Mouse (Mus musculus) induced T-regulatory cell, adult 2 months (primary cell): ENCODE results near the gene Rps17.

ENCODE experiments used
- DNase-seq: peaks from one replicate; pipeline ENCODE4 v3.0.0-alpha.2; 2012; ENCODE audit warnings: low read depth

The Rps17 gene

DNA sequence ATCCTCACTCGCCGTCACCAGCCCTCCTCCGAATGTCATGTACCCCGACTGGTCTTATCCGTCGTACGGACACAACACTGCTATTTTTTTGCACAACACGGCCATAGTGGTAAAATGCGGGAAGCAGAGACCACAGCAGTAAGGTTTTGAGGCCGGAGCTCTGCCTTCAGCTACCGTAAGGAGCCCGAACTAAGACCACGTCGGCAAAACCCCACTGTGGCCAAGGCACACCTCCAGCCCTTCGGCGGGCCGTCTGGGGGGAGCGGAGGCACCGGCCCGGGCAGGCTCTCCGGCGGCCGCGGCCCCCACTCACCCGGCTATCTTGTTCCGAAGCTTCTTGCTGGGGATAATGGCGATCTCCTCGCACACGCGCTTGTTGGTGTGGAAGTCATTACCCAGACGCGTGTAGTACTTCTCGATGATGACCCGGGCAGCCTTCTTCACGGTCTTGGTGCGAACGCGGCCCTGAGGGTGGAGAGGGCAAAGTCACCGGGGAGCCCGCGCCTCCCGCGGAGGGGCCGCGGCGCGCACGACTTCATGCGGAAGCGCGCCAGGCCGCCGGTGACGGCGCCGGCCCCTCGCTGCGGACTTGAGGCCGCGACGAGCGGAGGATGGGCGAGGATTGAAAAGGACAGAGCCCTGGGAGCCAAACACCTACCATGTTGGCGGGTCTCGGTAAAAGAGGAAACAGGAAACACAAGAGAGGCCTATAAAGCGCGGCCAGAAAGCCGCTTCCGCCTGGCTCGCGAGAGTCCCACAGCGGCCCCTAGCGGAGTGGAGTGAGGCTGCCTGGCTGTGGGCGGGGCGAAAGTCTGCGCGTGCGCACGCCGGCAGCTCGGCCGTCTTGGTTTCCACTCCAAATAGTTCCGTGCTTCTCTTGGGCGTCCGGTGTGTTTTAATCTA, at the start of gene Rps17:
Gene Rps17 (minus strand): TSS at position 711 of the 903 bp plus-strand sequence.
- DNase-seq, result peak; percentile 97

DNA sequence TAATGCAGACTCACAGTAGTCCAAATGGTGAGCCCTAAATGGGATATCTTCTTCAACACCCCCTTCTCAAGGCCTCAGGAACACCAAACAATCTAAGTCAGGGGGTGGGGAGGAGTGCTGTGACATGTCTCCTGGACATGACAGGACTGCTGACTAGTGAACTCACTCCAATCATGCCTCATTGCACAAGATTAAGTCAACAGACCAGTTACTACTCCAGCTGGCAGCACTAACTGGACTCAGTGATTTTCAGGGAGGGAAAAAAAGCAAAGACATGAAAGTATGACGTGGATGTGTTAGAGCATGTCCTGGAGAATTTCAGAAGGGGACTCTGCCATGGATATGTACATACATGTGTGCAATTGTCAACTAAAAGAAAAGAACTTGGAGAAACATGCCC, 34.3 kb upstream of the Rps17 start:
- no peak for DNase-seq

DNA sequence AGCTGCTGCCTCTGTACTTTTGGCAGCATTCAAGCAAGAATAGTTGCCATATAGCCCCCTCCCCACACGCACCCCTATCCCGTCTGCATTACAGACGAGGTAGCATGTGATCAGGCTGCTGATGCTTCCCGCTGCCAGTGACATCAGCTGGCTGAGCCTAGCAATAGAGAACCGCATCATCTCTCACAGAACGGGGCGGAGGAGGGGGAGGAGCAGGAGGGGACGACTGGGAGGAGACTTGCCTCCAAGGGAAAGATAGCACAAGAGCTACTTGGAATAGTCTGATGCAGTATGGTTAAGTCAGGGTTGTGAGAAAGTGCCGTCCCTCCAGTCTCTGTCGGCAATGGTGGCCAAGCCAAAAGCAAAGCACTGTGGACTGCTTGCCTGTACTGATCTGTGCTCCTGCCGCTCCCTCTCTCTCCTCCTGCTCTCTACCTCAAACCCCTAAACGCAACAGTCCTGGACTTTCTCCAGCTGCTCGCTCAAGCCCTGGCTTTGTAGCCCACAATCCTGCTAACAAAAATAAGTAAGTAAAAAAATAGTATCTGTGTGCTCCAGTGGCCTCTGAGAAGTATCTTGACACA, 27.4 kb upstream of the Rps17 start:
- DNase-seq, result no peak

DNA sequence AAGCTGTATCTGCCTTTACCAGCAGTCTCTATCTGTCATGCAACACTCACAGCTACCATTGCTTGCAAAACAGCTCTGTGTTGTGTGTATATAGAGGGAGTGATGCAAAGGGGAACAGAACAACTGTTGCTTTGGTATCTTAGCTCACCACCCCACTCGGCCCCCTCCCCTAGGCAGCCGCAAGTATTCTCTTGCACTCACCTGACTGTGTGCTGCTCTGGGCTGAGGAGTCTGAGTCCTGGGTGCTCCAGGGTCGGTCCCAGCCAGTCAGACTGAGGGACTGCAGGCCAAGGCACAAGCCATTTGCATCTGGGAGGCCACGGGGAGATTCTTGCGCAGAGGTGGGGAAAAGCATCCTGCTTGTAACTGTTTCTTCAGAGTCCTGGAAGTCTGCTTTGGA, 26.8 kb upstream of the Rps17 start:
- DNase-seq, result no peak

DNA sequence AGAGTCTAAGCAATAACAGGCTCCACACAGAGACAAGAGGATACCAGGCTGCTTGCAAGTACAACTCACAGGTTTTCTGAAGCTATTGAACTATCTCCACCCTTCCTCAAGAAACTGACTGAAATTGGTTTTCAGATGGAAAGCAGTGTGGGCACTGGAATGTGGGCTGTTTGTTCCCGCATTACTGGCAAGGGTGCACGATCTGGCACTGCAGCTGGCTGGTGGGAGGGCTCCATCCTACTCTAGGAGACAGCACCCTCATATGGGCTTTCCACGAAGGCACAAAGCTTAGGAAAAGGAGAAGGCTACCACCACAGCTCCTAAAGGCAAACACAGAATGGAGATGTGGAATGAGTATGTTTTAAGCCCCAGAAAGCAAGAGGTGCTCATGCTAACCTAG, 24.7 kb upstream of the Rps17 start:
- DNase-seq, result no peak

DNA sequence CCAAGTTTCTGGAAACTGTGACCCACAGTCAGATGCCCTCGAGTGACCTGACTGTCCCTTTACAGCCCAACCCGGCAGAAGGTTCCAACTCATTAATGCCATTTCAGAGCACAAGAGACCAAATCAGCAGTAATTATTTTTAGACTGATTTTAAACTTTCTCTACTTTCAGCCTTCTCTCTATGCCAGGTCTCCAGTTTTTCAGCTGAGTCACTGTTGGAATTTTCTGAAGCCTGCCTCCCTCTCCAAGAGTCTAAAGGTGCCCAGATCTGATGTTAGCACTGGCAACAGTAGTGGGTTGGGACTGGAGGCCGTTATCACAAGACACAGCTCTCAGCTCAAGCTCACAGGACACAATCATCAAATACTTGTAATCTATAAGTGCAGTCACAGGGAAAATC, 22.9 kb upstream of the Rps17 start:
- no peak for DNase-seq

DNA sequence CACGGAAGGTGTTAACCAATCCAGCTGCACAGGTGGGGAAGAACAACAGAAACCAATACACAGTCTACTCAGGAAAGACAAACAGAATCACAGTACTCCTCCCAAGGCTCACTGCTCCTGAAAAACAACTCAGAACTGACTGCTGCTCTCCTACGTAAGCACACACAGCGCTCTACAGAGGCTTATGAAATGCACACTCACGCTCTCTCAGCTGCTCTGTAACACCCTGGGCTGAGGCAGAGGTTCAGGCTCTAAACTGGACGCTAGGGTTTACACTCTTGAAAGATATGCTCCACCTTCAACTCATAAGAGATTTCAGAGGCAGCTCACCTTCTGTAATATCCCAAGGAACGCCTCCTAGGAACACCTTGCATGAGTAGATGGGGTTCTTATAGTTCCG, 11.9 kb upstream of the Rps17 start:
- no peak for DNase-seq

DNA sequence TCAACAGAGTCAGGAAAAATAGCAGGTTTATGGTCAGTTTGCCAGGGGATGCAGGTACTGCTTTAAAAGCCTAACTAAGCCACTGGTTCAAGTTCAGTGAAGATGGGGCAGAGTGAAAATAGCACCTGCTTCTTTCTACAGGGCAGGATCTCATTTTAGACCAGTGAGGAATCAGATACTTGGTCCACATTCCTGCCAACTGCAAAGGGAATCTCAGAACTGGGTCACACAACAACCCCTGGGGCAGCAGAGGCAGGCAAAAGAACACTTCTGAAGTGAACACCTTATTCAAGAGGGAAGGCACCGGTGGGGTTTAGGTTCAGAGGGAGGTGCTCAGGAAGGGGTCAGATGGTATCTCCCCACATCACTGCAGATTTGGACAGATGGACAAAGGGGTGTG, 11.3 kb upstream of the Rps17 start:
- no peak for DNase-seq

DNA sequence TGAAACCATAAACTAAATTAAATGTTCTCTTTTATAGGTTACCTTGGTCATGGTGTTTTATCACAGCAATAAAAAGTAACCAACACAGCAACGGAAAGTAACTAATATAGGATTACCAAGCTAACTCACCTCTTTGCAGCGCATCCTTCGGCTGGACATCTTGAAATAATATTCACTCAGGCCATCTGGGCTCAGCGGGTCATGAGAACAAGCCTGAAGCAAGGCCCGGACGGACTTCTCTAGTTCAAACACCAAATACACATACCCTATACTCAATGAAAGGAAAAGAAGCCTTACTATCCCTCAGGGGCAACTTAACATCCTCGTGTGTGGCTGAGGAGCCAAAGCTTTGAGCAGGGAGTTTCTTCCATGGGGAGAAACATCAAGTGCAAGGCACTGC, 10.7 kb upstream of the Rps17 start:
- DNase-seq, result no peak

DNA sequence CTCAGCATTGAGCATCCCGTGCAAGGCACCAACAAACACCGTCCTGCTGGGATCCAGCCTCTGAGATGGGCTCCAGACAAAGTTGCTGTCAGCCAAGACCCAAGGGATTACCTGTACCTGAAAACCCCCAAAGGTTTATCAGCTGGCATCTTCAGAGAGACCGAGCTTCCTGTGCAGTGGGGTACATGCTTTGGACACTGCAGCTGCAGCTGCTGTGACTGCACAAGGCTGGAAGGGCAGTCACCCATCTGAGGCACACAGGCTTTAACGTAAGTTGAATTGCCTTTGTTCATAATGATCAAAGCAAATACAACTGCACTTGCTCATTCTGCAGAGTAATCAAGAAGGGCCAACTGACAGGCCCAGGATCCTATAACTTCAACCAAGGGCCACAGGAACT, 6.8 kb upstream of the Rps17 start:
- DNase-seq, result no peak

DNA sequence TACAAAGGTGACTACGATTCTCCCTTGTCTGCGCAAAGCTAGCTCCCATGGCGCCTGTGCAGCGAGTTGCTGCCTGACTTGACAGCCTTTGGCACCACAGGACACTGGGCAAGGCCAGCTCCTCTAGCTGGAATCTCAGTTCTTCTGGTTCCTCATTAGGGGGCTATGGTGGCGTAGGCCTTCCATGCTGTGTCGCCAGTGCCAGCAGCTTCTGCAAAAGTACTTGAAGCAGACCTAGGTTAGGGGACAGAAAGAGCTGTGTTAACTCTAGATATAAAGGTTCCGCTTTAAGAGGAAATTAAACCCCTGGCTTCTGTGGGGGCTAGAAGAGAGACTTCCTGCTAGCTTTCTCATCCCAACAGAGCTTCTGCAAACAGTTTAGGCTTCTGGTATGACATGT, 3.2 kb upstream of the Rps17 start:
- DNase-seq, result no peak

DNA sequence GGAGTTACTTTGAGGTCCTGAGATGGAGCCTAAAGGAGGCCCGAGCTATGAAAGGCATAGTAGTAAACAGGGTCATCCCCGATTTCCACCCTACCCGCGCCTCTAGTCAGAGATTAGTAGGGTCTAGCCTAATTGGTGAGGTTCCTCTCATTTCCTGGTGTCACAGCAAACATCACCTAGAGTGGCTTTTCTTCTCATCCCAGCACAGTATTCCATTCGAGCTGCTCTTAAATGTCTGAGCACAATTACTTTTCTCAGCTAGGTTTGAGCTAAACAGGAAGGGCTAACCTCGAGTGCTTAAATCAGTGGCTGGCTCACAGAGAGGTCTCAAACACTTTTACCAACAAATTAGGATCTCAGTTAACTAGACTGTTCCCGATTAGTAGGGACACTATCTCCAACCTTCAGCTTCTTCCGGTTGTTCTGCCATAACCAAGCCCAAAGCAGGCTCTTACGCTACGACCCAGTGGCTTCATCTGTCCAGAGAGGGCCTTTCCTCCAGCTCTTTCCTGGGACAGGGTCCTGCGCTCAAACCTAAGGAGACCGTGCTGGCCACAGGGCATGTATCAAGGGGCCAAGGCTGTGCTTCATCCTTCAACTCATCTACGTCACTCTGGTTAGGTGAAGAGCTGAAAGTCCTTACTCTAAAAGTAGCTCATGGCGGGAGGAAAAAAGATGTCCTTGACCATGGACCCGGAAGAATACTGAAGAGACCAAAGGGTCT, 555 bp upstream of the Rps17 start:
- no peak for DNase-seq

DNA sequence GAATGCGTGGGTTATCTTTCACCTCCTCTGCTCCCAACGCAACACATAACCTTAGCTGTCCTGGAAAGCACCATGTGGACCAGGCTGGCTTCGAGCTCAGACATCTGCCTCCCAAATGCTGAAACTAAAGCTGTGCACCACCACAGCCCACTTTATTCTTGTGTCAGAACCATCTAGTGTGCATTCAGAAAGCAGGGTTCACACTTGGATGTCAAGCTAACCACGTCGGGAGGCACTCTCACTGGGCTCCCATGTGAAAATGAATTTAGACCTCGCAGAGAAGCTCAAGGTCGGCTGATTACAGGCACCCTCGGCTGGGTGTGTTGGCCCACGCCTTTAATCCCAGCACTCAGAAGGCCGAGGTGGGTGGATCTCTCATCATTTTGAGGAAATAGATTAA, 1.2 kb downstream of the Rps17 start:
- peak; percentile 43 for DNase-seq

DNA sequence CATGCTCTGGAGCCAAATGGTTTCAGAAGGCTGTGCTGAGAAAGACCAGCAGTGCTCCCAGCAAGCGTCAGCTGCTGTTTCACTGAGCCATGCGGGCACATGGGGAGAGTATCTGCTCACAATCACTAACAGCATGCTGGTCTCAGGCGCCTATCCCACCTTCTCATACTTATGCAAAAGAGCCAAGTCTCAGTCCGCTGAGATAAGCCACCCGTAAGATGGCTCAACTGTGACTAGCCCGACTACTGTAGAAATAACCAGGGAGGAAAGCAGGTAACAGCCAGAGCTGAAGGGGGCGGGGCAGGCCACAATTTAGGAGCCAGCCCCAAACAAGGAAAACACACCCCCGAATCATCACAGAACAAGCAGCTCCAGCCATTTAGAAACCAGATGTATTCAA, 1.7 kb downstream of the Rps17 start:
- no peak for DNase-seq

DNA sequence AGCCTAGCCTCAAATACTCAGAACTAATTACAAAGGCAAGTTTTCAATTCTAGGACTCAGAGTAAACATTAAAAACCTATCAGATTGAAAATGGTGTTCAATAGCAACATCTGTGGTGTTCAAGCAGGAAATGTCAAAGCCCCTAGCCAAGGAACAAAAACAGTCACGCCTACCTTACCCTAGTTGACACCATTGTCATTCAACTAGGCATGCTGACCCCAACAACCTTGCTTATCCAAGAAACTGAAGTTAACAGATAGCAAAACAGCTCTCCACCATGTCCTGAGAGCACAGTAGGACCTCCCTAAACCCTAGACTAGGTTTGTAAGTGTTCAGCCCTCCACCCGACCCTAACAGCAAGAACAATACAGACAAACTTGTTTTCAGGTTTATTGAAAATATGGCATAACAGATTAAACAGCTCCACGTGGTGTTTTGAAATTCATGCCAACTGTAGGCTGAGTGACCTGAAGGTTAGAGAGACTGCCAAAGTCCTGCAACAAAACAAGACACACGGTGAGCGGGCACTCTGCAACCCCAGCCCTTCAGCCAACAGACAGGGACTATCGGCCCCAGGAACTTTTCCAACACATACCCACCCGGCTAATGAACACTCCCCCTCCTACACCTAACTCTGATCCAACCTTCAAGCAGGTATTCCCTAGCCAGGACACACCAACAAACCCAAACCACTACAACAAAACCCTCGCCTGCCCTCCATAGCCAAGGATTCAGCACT, 2.5 kb downstream of the Rps17 start:
- no peak for DNase-seq

DNA sequence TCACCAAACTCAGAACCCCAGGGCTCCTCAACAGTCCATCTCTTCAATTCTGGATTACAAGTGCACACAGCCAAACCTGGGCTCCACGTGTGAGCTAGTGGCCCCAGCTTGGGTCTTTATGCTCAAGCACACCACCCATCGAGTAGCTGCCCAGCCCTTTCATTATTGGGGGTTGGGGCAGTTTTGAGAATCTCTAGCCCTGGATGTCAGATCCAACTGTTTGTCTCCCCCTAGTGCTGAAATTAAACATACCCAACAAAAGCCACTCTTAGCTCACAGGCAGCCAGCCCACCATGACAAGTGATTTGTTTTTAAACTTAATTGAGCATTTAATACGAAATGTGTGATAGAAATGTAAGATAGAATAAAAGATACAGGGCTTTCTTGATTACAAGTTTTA, 3.5 kb downstream of the Rps17 start:
- peak; percentile 74 for DNase-seq

DNA sequence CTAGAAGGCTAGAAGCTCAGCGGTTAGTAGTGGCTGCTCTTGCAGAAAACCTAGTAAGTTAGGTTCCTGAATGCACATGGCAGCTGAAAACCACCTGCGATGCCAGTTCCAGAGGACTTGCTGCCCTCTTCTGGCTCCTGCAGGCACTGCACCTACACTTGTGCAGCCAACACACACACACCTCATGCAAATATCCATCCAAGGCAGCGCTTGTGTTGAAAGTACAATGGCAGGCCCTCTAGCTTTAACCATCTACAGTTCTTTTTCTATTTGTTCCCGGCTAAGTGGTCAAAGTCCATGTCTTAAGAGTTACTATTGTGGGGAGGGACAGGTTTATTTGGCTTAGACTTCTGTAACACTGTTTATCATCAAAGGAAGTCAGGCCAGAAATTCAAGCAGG, 5.3 kb downstream of the Rps17 start:
- DNase-seq, result peak; percentile 83

DNA sequence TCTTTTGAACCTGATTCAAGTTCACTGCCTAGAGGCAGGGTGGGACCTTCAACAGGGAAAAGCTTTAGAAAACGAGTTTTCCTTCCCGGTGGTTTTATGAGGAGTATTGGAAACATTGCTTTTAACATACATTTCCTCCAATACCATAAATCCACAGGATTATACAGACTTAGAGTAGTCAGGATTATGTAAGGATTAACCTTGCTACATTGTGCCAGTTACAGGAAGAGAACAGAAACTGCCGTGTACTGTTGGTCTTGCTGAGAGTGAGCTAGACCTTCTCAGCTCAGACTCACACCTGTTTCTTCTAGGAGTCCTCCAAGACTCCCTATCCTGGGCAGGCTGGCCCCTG, 6.6 kb downstream of the Rps17 start:
- DNase-seq, result no peak

DNA sequence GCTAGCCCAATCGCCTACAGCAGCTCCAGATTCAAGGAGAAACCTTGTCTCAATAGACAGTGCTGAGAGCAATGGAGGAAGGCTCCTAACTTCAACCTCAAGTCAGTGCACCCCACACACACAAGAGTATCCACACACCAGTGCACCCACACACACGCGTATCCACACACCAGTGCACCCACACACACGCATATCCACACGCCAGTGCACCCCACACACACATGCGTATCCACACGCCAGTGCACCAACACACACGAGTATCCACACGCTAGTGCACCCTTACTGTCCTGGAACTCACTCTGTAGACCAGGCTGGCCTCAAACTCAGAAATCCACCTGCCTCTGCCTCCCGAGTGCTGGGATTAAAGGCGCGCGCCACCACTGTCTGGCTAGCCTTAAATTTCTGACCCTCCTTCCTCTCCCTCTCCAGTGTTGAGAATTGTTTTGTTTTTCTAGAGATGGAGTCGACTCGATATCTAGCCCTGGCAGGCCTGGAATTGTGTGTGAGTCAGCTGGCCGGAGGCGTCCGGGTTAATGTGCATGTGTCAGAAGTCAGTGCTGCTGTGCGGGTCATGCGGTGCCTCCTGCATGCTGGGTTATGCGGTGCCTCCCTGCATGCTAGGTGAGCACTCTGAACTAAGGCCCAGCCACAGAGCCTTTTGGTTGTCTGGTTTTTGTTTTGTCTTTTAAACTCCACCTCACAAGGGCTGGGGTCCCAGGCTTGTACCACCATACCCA, 7.1 kb downstream of the Rps17 start:
- DNase-seq, result no peak

DNA sequence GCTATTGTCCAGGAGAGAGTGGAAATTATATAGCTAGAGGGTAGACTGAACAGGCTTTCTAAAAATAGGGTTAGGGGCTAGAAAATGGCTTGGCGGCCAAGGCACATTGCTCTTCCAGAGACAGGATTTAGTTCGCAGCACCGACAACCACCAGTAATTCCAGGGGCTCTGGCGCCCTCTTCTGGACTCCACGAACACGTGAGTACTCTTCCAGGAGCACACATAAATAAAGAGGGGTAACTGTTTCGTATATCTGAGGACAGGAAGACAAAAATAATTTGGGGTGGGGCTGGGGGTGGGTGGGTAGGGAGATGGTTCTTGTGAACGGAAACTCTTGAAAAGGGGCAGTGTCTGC, 8.6 kb downstream of the Rps17 start:
- DNase-seq, result peak; percentile 73

DNA sequence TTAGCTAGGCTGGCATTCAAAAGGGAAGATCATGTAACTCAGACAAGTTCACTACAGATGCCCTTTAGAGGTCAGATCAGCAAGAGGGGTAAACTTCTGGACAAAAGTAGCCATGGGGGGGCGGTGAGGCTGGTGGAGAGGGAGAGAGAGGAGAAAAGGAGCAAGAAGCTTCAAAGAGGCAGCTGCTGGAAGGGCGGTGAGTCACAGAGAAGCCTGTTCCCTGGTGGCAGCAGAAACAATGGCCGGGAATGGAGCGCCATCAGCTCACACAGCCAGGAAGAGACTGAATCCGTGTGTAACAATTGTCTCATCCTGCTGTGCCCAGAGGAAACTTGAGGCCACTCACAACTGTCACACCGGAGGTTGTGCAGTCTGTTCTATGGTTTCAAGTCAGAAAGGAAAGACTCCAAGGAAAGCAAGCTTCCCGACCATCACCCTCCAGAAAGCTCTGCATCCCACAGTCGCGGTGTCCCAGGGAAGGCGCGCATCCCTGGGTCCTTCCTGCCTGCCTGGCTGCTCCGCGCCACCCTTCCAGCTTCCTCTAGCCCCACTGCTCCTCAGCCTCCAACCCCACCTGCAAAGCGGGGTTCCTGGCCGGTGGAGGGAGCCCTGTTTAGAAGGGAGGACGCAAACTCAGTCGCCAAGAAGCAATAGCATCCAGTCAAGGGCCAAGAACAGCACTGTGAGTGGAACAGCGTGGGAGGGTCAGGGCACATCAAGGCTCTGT, 9.2 kb downstream of the Rps17 start:
- no peak for DNase-seq
